Mouse (Mus musculus): ENCODE results near the gene Pln.

The Pln gene

DNA sequence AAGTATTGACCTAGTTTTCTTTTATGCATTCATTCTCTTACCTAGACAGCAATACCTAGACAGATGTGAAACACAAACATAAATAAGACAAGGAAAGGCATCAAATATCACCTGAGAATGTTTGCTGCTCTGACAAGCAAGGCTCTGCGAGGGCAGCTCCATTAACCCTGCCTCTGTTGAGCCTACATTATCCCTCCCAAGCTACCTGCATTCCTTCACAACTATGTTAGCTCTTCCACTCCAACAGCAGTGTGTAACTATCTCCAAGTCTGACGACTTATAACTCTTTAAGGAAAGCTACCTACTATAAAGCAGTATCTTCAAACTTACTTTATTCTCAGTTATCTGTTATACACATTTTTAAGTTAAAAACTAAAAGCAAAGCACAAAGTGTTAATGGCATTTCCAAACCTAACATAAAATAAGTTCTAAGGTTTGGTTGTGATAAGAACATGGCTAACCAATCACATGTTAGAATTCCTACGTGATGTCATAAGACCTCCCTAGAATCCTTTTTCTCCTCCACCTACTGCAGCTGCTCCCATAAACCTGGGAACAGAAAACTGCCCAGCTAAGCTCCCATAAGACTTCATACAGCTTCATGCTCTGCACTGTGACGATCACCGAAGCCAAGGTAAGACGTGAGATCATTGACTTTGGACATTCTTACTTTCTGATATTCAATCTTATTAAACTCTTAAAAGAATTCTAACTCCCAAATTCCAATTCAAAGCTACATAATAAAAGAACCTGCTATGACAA, at the start of gene Pln:
Pln (plus strand) TSS at position 506 of the 762 bp plus-strand sequence.
- no peak for DNase-seq

DNA sequence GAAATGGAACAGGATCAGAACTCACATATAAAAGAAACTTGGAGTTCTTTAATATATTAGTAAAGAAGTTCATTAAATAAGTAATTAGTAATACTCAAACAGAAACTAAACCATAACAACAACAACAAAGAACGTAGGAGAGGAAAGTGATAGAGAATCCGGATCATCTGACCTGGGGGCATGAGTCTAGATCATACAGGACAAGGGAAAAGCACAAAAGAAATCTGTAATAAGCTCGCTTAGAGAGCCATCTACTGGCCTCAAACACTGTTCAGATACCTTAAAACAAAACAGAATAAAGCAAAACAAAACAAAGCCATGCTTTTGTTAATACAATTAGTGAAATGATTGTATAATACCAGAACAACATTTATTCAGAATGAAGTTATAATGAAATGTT, 31.6 kb upstream of the Pln start:
- DNase-seq, result no peak

DNA sequence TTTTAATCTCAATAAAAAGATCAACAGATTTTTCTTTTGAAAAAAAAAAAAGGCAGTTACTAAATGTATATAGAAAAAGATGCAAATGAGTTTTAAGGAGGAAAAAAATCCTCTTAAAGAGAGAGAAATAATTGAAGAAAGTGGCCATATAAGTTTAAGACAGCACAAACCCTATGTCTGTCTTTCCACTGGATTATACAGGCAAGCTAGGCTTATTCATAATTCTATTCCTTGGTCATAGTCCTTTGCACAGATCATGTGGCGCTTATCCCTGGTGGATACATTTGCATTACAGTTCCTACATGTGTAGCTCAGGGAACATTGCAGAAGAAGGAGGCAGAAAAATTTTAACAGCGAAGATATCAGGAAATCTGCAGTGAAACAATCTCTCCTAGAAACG, 30.8 kb upstream of the Pln start:
- no peak for DNase-seq

DNA sequence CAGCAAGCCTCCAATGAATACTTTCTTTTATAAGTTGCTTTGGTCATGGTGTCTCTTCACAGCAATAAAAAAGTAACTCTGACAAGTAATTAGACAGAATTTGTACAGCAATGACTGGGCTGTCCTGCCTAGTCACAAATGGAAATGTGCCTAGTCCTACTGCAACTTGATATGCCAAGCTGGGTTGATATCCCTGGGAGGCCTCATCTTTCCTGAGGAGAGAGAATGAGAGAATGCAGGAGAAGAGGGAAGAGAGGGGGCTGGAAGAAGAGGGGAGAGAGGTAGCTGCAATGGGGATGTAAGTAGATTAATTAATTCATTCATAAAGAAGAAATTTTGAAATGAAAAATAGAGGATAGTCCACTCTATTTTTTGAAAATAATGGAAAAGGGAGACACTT, 14.1 kb upstream of the Pln start:
- DNase-seq, result no peak

DNA sequence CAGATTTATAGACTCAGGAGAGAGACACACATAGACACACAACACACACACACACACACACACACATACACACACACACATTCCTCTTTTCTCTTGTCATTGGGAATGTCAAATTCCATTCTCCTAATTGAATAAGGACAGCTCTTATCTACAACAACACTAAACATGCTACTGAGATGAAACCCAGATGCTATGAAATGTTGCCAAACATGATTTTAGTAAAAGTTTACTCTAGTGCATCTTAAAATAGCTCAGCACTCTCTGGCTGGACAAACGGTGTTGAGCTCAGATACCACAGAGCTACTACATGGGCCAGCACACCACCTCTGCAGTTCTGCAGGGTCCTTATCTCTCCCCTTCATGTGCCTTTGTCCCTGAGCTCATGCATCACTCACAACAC, 12.8 kb upstream of the Pln start:
- DNase-seq, result no peak

DNA sequence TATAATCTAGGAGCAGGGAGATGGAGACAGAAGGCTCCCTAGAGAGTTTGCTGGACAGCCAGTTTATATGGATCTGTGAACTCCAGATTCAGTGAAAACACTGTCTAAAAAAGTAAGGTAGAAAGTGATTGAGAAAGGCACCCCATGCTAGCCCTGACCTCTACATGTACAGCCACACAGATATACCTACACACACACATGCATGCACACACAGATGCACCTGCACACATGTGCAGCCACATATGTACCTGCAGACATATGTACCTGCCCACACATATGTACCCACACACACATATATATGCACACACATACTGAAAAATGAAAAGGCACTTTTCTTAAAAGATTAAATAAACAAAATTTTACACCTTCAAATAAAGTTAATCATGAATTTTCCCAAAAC, 11.1 kb upstream of the Pln start:
- DNase-seq, result no peak

DNA sequence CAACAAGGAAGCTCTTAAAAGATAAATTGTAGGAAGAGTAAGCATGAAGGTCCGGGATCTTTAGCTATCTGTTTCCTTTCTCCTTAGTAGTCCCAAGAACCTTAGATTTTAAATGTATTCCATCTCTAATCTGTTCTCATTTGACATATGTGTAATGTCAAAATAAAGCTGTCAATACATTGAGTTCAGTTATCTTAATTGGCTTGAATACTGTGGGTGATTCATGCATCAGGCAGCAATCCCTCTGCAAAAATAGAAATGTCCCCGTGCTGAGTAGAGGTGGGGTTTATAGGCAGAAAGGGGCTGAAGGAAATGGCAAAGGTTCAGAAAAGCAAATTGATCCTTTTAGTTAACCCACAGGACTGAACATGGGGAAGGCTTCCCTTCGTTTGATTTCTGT, 8.2 kb upstream of the Pln start:
- DNase-seq, result no peak

DNA sequence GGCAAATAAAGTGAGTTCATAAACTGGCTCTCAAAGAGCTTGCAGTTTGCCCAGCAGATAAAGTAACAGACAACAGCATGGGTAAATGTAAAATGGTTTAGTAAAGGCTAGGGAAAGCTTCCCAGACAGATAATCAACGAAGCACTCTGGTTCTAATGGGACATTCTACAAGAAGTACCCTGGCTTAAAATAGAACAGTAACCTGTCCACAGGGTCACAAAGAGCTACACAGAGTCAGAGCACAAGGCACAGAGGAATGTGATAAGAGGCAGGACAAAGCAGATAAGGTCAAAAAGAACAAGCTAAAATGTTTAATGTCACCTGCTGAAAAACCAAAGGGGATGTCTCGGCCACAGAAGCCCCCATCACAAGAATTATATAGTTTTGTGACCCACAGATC, 4.7 kb upstream of the Pln start:
- DNase-seq, result no peak

DNA sequence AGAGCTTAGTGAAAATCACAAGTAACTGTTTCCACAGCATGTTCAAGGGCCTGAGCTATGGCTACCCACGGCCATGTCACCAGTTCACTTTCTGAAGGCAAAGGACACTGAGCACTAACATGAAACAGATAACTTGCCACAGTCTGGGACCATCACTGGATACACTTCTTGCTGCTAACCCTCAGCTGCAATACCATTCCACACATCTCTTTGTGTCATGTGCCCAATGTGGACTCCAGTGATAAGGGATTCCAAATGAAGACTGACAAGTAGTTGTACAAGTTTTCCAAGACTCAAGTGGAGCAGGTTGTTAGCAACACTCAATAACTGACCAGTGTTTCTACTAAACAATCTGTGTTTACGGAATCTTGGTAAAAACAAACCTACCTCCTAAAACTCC, 2.2 kb upstream of the Pln start:
- DNase-seq, result no peak

DNA sequence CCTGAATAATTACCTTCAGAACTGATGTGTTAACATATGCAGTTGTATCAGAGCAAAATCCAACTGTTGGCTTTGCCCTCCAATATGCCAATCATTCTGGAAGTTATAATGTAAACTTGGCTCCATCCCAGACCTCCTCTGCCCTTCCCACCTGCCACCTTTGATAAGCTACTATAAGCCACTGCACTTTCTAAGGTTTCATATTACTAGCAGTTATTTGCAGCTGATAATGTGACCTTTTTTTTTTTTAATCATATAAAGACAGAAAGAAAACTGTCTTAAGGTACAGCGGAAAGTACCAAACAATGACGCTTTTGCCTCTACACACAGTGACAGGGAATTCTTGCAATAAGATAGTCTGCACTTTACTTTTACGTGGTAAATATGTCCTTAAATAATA, 1.5 kb upstream of the Pln start:
- DNase-seq, result no peak

DNA sequence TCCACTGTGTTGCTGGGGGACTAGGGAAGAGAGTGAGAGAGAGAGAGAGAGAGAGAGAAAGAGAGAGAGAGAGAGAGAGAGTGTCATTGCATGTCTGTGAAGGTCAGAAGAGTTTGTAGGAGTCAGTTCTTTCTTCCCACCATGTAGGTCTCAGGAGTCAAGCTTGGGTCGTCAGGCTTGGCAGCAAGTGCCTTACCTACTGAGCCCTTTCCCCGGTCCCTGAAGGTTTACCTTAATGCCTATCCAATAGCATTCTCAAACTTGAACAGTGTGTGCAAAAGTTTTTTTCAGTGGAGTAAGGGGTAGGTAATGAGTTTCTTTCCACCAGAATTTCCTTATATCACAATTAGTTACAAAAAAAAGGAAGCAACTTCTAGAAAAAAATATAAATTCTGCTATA, 1.6 kb downstream of the Pln start:
- no peak for DNase-seq

DNA sequence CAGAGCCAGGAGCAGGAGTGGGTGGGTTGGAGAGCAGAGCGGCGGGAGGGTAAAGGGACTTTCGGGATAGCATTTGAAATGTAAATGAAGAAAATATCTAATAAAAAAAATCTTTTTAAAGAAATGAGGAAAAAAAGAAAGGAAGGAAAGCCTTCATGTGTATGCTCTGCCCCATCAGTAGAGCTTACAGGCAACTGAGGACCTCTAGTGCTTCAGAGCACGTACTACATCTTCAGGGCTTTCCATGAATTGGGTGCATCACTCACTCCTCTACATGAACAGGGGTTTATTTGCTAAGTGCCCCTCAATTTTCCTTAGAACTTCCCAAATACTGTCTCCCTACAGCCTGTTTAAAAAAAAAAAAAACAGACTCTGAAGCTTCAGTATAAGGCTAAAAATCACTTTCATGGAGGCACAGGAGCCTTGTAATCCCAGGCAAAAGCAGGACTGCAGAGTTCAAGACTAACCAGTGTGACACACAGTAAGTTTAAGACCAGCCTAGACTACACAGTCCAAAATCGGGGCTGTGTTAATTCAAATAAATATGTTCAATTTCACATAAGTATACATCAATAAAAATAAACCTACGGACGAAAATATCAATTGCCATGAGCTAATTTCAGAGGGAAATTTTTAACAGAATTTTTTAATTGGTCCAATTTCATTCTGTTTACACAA, 4.0 kb downstream of the Pln start:
- no peak for DNase-seq

DNA sequence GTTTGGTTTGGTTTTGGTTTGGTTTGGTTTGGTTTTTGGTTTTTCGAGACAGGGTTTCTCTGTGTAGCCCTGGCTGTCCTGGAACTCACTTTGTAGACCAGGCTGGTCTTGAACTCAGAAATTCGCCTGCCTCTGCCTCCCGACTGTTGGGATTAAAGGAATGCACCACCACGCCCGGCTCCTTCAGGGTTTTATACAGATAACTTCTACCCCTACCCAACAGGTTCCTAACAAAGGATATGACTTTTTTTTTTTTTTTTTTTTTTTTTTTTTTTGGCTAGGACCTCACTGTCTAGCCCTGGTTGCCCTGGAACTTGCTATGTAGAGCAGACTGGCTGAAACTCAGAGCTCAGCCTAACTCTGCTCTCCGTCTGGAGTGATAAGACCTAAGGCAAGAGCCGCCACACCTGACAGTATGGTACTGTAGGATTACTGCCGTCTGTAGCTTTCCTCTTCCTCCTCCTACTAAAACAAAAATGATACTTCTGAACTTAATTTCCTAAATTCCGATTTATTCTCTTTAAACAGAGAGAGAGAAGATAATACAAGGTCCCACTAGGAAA, 4.8 kb downstream of the Pln start:
- no peak for DNase-seq

DNA sequence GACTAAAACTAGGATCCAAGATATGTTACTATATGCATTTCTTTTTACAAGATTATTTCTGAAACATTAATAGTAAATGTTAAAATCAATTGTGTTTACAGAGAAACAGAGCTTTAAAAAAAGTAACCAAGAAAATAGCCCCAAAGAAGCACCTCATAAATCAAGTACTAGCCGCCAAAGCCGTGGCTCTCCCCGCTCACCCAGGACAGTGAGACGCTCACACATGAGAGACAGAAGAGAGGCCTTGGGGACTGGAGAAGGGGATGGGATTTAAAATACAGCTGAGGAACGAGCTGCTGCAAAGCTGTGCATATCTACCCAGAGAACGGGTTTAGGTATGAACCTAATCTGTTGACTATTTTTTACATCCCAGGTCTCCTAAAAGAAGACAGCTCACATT, 5.9 kb downstream of the Pln start:
- DNase-seq, result no peak

DNA sequence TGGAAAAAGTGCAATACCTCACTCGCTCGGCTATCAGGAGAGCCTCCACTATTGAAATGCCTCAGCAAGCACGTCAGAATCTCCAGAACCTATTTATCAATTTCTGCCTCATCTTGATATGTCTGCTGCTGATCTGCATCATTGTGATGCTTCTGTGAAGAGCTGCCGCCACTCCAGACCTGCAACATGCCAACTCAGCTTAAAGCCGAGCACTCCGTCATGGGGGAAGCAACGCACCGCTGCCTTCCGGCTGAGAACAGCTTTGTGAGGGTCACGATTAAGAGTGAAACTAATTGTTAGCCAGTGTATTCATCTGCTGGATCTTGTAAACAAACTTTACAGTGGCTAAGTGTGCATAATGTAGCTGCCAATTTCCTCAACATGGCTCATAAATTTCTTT, 6.4 kb downstream of the Pln start:
- DNase-seq, result no peak

DNA sequence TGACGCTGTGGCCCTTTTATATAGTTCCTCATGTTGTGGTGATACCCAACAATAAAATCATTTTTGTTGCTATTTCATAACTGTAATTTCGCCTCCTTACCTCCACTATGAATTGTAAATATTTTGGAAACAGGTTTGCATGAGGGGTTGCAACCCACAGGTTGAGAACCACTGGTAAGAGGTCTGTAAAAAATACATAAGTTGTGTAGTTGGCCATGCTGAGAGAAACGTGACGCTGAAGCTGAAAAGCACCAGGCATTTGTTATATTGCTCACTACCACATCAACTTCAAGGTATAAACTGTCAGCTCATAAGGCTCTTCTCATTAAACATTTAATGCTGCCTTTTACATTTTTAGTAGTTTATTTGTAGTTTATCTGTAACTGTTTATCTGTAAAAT, 8.0 kb downstream of the Pln start:
- no peak for DNase-seq

DNA sequence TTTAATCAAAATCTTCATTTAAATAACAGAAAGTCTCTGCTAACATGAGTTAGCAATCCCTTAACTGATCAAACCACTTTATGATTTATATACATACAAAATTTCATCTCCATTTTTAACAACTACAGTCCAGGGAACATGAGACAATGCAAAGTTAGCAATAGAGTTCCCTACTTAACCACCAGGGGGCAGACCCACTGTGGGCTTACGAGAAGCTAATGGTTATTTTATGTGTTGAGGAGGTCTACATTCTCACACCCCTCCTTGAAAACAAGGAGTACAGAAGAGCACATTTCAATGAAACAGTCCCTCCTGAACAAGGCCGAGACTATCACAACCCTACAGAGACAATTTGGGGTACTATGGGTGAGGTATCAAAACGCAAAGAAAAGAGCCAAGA, 9.0 kb downstream of the Pln start:
- DNase-seq, result peak; percentile 61

DNA sequence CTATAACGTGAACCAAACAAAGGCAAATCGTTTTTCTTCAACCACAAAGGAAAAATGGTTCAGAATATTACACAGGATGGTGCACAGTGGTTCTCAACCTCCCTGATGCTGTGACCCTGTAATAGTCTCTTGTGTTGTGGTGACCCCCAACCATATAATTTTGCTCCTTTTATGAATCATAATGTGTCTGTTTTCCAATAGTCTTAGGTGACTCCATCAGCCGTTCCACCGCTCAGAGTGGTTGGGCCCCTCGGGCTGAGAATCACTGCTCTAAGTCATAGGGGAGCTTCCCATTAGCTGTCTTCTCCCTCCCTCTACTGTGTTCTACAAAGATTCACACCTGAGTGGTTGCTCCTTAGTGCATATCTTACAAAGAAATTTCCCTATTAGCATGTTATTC, 9.4 kb downstream of the Pln start:
- DNase-seq, result no peak

DNA sequence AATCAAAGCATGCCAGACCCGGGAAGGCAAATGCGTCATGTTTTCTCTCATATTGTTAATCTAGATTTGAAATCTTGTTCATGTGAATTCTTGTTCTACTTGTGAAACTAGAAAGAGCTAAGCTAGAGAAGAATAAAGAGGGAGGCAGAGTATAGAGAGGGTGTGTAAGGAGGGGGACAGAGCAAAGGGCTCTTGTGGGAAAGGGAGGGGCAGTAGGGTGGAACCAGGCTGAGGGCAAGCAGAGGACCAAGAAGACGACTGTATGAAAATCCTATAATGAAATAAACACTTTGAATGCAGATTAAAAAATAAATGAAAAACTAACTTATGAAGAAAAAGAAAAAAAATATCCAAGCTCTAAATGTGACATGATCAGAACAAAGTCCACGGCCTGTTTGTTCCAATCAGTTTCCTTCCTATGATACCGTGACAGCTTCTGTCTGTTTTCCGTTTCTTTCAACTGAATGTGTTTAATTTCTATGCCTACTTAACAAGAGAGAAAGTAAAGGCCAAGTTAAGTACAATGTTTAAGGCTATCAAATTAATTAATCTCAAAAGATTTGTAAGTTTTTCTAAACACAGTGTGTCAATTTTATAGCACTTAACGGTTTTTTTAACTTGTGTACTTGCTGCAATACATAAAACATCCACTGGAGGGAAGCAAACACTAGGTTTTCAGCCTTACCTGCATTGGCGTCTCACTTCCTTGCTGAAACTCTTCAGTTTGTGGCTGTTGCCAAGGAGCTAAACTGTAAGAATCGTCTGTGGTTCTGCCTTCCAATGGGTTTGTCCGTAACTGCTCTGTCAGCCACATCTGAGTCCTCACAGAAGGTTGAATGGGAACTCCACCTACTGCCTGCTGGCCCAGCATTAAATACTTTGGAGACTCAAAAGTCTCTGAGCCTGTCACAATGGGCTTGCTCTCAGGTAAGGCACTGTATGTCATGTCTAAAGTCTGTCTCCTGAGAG, 10.6 kb downstream of the Pln start:
- DNase-seq, result peak; percentile 43

DNA sequence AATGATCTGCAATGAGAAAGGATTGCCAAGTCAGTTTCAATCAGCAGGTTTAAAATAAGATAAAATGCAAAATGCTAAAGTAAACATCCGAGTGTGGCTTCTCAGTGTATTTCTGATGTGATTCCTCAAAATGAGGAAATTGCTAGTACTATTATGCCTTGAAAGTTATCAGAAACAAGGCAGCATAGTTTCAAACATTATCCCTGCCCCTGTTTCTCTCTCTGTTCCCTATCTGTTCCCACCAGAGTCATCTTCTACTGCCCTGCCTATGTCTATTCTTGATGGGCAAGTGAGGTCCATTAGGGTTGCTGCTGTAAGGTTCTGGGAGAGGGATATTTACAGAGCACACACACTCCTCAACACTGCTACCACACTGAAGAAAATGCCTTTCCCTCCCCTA, 11.8 kb downstream of the Pln start:
- no peak for DNase-seq

DNA sequence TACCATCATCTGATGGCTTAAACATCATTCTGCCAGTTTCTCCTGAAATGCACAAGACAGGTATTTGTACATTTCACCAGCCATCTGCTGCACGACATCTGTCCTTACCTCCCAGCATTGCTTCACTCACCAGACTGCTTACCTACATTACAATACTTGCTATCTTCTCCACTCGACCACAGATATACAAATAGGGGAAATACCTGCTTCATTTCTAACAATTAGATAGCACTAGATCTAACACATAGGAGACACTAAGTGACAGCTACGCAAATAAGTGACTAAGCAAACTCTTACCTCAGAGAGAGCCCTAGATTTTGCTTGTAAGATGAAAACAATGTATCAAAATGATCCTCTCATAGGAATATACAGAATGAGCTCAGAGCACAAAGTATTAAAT, 16.2 kb downstream of the Pln start:
- DNase-seq, result no peak

DNA sequence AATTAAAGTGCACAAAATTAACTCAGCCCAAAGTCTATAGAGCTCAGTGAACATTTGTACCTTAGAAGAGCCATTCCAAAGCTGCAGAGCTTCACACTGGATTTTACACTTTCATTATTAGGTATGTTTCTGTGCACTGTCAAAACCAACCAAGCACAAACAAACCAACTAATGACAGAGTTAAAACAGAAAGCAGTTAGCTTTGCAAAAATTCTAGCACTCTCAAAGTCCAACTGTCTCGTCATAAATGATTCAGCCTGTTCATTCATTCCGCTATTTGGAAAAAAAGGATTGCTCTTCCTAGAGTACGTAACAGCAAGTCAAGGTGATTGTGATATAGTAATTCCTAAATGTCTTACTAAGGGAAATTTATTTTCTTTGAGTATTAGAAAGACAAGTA, 21.5 kb downstream of the Pln start:
- DNase-seq, result no peak

DNA sequence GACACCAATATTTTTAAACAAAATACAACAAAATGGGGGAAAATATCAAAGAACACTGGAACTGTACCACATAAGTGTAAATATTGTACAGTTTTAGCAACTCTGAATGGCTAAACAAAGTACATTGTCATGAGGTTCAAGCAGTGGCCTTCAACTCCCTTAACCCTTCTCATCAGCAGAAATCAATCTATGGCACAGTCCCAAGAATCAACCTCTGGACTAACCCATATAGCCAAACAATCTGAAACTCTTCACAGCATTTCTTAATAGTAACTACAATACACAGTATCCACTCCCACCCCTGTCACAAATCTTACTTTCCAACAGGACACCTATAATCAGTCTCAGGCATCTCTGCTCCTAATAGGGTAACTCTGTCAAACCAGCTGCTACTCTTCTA, 26.8 kb downstream of the Pln start:
- no peak for DNase-seq

Measured in thymus, postnatal 4 days (tissue).